Mouse (Mus musculus) megakaryocyte, embryonic 14.5 days (primary cell): Measurements from ENCODE around the gene Nelfcd. TPM values are rescaled to one million over a fixed set of nuclear protein-coding genes. Genes with fewer than 3 reads are reported as not detected.

Source experiments
- H3K27me3 ChIP-seq: replicated peaks from 2 replicates; pipeline ENCODE3; 2012; ENCODE audit warnings: inconsistent platforms
- H3K36me3 ChIP-seq: replicated peaks from 2 replicates; pipeline ENCODE3; 2012; ENCODE audit warnings: low read length, inconsistent platforms, mixed read lengths
- H3K4me1 ChIP-seq: 2 replicates; pipeline ENCODE4 v1.6.1; 2012; ENCODE audit warnings: inconsistent platforms
- H3K4me3 ChIP-seq: replicated peaks from 2 replicates; pipeline ENCODE3; 2012; ENCODE audit warnings: moderate library complexity, mild to moderate bottlenecking, inconsistent platforms
- H3K9me3 ChIP-seq: 2 replicates; pipeline ENCODE4 v1.6.1; 2012; ENCODE audit warnings: inconsistent platforms
- FLI1 ChIP-seq: IDR thresholded peaks from 2 replicates; pipeline ENCODE4 v1.6.1; 2012; ENCODE audit warnings: low read length, inconsistent platforms, mixed read lengths
- GATA1 ChIP-seq: IDR thresholded peaks from 3 replicates; pipeline ENCODE4 v1.6.1; 2012; ENCODE audit warnings: mixed read lengths, low read length, inconsistent platforms, borderline replicate concordance
- polyA plus RNA-seq: library from polyadenylated mRNA; stranded (reverse); fragments of >175 nt; gene quantifications from 2 replicates; pipeline ENCODE4 v1.2.3, GENCODE M21; 2012; ENCODE audit warnings: low replicate concordance; ENCODE audit not compliant: insufficient read depth

The Nelfcd gene
- polyA plus RNA-seq, 1 experiment = 36.2 TPM

- Histone ChIP-seq H3K4me3 (peak overlapping the region; percentile 16), H3K36me3 (peaks cover 64% of the 10 kb centered on the region), H3K27me3 (no peaks in the 10 kb centered on the region), H3K9me3 (no peaks in the 10 kb centered on the region), H3K4me1 (peaks cover 76% of the 10 kb centered on the region)
- TF ChIP-seq GATA1 (no peak), FLI1 (no peak)
Observed at GRCm38 (mm10) chr2:174436076-174436701, 20.6 kb downstream of the Nelfcd start.

DNA sequence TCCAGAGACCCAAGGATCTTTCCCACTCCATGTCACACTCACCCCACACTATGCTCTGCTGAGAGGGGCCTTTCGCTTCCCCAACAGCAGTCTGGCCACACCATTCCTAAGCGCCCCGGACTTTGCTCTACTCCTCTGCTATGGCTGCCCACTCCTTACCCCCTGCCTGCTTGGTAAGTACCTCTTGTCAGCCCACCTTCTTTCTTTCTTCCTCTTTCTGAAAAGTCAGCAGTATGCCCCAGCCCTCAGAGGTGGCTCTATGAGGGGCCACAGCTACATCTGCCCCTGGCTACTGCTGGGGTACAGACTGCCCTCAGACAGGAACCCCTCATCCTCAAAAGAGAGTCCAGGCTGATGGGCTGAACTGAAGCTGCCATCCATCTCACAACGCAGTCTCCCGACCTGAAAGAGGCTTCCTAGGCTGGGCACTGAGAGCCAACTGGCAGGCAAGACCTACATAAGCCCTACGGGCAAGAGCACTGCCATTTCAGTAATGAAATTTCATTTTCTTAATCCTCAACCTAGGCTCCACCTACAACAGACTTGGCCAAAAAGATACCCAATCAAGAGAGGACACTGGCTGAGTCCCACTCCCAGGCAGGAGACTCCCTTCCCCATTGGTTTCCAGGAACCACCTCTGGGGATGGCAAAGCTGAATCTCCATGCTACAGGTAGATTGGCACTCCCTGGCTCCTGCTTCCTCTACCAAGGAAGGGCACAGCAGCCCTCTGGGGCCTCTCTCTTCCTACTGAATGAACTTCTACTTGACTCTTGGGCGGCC, 21.5 kb downstream of the Nelfcd start:
- Histone ChIP-seq H3K27me3 (no peaks in the 10 kb centered on the region), H3K9me3 (no peaks in the 10 kb centered on the region), H3K36me3 (peaks cover 55% of the 10 kb centered on the region), H3K4me1 (peaks cover 83% of the 10 kb centered on the region), H3K4me3 (peak overlapping the region; percentile 99)
- TF ChIP-seq GATA1 (no peak), FLI1 (no peak)

GRCm38 (mm10) chr2:174437697-174437982, 22.0 kb downstream of the Nelfcd start:
- H3K4me1 ChIP-seq = peaks cover 84% of the 10 kb centered on the region
- H3K36me3 ChIP-seq = peaks cover 51% of the 10 kb centered on the region
- H3K4me3 ChIP-seq = peak overlapping the region; percentile 99
- H3K27me3 ChIP-seq = no peaks in the 10 kb centered on the region
- H3K9me3 ChIP-seq = no peaks in the 10 kb centered on the region
- TF ChIP-seq GATA1 = no peak
- TF ChIP-seq FLI1 = no peak

GRCm38 (mm10) chr2:174438181-174438580, 22.6 kb downstream of the Nelfcd start:
- Histone ChIP-seq H3K4me1 (peaks cover 88% of the 10 kb centered on the region), H3K36me3 (peaks cover 46% of the 10 kb centered on the region), H3K4me3 (peak overlapping the region; percentile 99), H3K9me3 (no peaks in the 10 kb centered on the region), H3K27me3 (no peaks in the 10 kb centered on the region)
- no peak for TF ChIP-seq GATA1
- TF ChIP-seq FLI1 = no peak

DNA sequence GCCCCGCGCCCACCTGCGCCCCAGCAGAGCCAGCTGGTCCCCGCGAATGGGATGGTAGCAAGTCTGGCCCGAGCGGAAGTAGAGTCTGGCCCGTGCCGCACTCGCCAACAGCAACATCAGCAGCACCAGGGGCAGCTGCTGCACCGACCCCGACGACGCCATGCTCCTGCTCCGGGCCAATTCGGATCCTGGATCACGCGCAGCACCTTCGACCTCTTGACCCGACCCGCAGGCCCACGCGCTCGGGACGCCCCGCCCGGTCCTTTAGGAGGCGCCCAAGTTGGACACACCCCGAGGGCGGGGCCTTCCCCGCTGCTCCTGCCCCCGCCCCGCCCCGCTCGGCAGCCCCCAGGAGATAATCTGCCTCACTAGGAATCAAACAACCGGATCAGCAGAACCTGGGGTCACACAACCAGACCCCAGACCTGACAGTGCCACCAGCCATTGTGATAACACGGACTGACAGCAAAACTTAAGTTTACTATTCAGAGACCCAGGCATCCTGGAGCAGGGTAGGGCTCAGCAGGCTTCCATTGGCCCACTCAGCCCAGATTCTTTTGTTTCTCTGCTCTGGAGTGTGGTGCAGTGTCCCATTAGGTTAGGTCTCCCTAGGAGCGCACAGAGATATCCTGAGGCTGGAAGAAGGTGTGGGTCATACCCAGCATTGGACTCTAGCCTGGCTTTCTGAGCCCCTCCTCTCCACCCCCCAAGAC, 23.3 kb downstream of the Nelfcd start, which contains the start of gene Ctsz:
TSS of gene Ctsz (minus strand) at position 303 of the 713 bp plus-strand sequence.
- Histone ChIP-seq H3K36me3 (peaks cover 39% of the 10 kb centered on the region), H3K9me3 (no peaks in the 10 kb centered on the region), H3K27me3 (no peaks in the 10 kb centered on the region), H3K4me3 (peak within 1 kb of the TSS; percentile 99), H3K4me1 (peaks cover 89% of the 10 kb centered on the region)
- TF ChIP-seq GATA1 (no peak), FLI1 (no peak)

- peak overlapping the region; percentile 99 for H3K4me3 ChIP-seq
- no peak for TF ChIP-seq GATA1
- no peak for TF ChIP-seq FLI1
- peaks cover 90% of the 10 kb centered on the region for H3K4me1 ChIP-seq
Observed at GRCm38 (mm10) chr2:174439450-174439838, 23.8 kb downstream of the Nelfcd start.

DNA sequence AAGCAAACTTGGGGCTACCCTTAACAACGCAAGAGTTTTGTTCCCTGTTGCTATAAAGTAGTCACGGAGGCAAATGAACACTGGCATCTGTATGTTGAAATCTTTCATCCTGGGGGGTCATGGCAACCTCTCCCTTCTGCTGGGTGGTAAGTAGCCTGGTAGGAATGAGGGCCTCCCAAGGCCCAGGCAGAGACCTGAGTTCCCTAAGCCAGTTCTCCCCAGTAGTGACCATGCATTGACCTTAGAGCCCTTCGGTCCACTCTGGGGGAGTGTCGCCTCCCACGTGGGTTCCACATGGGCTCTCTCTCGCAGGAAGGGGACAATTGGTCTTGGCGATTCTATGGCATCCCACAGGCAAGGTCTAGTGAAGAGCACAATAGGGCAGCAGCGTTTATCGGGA, 24.4 kb downstream of the Nelfcd start:
- TF ChIP-seq GATA1 = no peak
- TF ChIP-seq FLI1 = no peak
- Histone ChIP-seq H3K9me3 (no peaks in the 10 kb centered on the region), H3K27me3 (no peaks in the 10 kb centered on the region), H3K36me3 (peaks cover 29% of the 10 kb centered on the region), H3K4me1 (peaks cover 91% of the 10 kb centered on the region), H3K4me3 (no peak overlapping the region)

More at GRCm38 (mm10) chr2:174439450-174439838, 23.8 kb downstream of the Nelfcd start:
- peaks cover 35% of the 10 kb centered on the region for H3K36me3 ChIP-seq
- H3K9me3 ChIP-seq = no peaks in the 10 kb centered on the region
- H3K27me3 ChIP-seq = no peaks in the 10 kb centered on the region

- TF ChIP-seq GATA1 = no peak
- TF ChIP-seq FLI1 = no peak
- H3K27me3 ChIP-seq = no peaks in the 10 kb centered on the region
- H3K9me3 ChIP-seq = no peaks in the 10 kb centered on the region
- H3K4me3 ChIP-seq = no peak overlapping the region
- peaks cover 93% of the 10 kb centered on the region for H3K4me1 ChIP-seq
- peaks cover 12% of the 10 kb centered on the region for H3K36me3 ChIP-seq
Observed at GRCm38 (mm10) chr2:174441898-174442297, 26.3 kb downstream of the Nelfcd start.

DNA sequence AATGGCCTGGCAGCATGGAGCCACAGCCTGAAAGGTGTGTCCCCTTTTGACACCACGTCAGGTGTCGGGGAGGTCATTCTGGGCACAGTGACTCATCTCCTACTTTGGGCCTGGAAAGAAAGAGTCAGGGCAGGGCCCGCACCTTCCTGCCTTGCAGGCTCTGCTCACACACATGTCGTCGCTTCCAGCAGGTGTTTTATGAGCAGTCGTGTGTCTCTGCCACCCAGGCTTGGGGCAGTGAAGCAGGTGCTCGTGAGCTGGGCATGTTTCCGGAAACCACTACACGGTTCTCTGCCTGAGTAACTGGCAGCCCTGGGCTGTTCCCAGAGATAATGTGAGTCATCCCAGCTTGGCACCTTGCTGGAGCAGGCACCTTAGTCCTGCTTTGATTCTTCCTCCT, 26.9 kb downstream of the Nelfcd start:
- Histone ChIP-seq H3K27me3 (no peaks in the 10 kb centered on the region), H3K9me3 (no peaks in the 10 kb centered on the region), H3K4me3 (no peak overlapping the region), H3K4me1 (peaks cover 93% of the 10 kb centered on the region), H3K36me3 (peaks cover 6% of the 10 kb centered on the region)
- TF ChIP-seq GATA1 (no peak), FLI1 (no peak)

GRCm38 (mm10) chr2:174443046-174443445, 27.4 kb downstream of the Nelfcd start:
- Histone ChIP-seq H3K27me3 (no peaks in the 10 kb centered on the region), H3K36me3 (peaks cover under 1% of the 10 kb centered on the region), H3K4me3 (peak overlapping the region; percentile 38), H3K9me3 (no peaks in the 10 kb centered on the region), H3K4me1 (peaks cover 91% of the 10 kb centered on the region)
- TF ChIP-seq GATA1 (no peak), FLI1 (no peak)
